Comparison of ENCODE assay signal across 17 mouse cellular contexts in the genomic region with DNA sequence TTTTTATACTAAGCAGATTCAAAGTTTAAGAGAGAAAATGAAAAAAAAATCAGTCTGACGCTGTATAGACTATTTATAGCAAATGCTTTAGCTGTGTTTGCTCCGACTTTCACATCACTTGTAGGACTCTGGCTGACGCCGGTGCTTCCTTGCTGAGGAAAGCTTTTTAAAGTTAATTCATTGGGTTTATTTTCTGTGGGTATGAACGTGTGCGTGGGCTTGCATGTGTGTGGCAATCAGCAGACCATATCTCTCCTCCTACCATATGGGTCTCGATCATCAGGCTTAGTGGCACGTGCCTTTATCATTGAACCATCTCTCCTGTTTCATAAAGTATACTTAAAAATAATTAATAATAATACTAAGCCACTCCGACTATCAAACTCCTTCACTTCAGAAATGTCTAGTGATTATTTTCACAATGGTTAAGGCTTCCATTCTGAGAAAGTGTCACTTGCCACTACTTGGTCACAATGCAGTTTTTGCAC.
"Had no signal": no experiment of that assay in that cellular context is flagged by ENCODE, and none has a peak within 500 bp of the region (broad histone marks: within the 10 kb centered on the region; RNA-seq: fewer than 3 reads in every experiment).

No protein-coding gene starts in this region.

- H3K4me2 ChIP-seq: limb, embryonic 12.5 days; limb, embryonic 15.5 days; liver, embryonic 11.5 days; liver, embryonic 15.5 days; midbrain, embryonic 12.5 days had no signal

- DNase-seq: kidney, adult 2 months; kidney, postnatal 25 days; layer of hippocampus, postnatal 36 days; left cerebral cortex, postnatal 4 days; lung, adult 2 months; lung, postnatal 14 days; thymus, adult 2 months; thymus, postnatal 14 days; thymus, postnatal 4 days had no signal

- H3K9me3 ChIP-seq: limb, embryonic 12.5 days; limb, embryonic 15.5 days; liver, embryonic 15.5 days; midbrain, embryonic 12.5 days had no signal

- ATAC-seq: midbrain, embryonic 16.5 days had no signal

- H3K27ac ChIP-seq: left cerebral cortex, adult 2 months; limb, embryonic 12.5 days; limb, embryonic 15.5 days; midbrain, embryonic 12.5 days; stomach, postnatal 0 days had no signal

- H3K36me3 ChIP-seq: limb, embryonic 12.5 days; limb, embryonic 15.5 days; liver, embryonic 15.5 days; midbrain, embryonic 12.5 days had no signal

- H3K4me3 ChIP-seq: left cerebral cortex, adult 2 months; limb, embryonic 12.5 days; limb, embryonic 15.5 days; liver, embryonic 15.5 days; midbrain, embryonic 12.5 days had no signal

- H3K27me3 ChIP-seq: limb, embryonic 12.5 days; limb, embryonic 15.5 days; liver, embryonic 15.5 days; midbrain, embryonic 12.5 days had no signal

- H3K4me1 ChIP-seq: midbrain, embryonic 12.5 days had no signal

- H3K9ac ChIP-seq: limb, embryonic 12.5 days; limb, embryonic 15.5 days; liver, embryonic 15.5 days; midbrain, embryonic 12.5 days had no signal
